Mouse (Mus musculus): ENCODE measurements around the gene Ak3. TPM values are rescaled to one million over a fixed set of nuclear protein-coding genes. Genes with fewer than 3 reads are reported as not detected.

Gene Ak3
- polyA plus RNA-seq, 1 experiment from 2014 or later, result 96.7 TPM

DNA sequence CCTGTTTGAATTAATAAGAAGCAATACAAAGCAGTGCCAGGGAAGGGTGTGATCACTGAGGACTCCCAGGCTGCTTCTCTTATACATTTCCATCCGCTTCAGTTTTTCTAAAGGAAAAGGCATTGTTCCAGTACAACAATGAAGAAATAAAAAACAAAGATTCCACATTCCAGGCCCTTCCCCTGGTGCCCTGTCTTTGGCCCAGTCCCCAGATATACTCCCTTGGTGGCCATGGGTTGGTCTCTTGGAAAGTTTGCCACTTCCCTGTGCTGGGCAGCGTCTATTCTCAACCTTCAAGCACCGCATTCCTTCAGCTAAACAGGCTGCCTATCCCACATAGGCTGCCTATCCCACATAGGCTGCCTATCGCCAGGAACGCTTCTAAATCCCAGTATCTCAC lies 10.7 kb downstream of the Ak3 start:
- Histone ChIP-seq H3K27ac (ENCODE audit: low read depth, low read length) (no peak overlapping the region), H3K4me2 (no peak overlapping the region), H3K9me3 (ENCODE audit: control insufficient read depth, low read length) (no peaks in the 10 kb centered on the region; the same call in 1 of the 2 replicates), H3K36me3 (ENCODE audit: control insufficient read depth, insufficient read depth, low read length) (peaks cover 3% of the 10 kb centered on the region; the same call in 1 of the 2 replicates), H3K27me3 (ENCODE audit: control insufficient read depth, insufficient read depth, low read length) (no peaks in the 10 kb centered on the region), H3K4me3 (ENCODE audit: low read depth, low read length) (no peak overlapping the region), H3K4me1 (ENCODE audit: control insufficient read depth, insufficient read depth, low read length) (no peaks in the 10 kb centered on the region), H3K9ac (ENCODE audit: low read length) (no peak overlapping the region)
- WGBS, result 92% methylated on average over 5 of the region's 5 CpGs
- ATAC-seq (ENCODE audit: low FRiP score) (no peak), DNase-seq (ENCODE audit: low spot score, missing footprints) (no peak)

GRCm38 (mm10) chr19:29032662-29033061 lies 15.1 kb downstream of the Ak3 start:
- no peak overlapping the region for H3K27ac ChIP-seq (ENCODE audit: low read depth, low read length)
- no peak overlapping the region for H3K9ac ChIP-seq (ENCODE audit: low read length)
- H3K36me3 ChIP-seq (ENCODE audit: control insufficient read depth, insufficient read depth, low read length), result peaks cover 3% of the 10 kb centered on the region; the same call in 1 of the 2 replicates
- H3K9me3 ChIP-seq (ENCODE audit: control insufficient read depth, low read length), result no peaks in the 10 kb centered on the region
- H3K27me3 ChIP-seq (ENCODE audit: control insufficient read depth, insufficient read depth, low read length), result no peaks in the 10 kb centered on the region
- DNase-seq (ENCODE audit: low spot score, missing footprints) (no peak), ATAC-seq (ENCODE audit: low FRiP score) (no peak)
- no peak overlapping the region for H3K4me2 ChIP-seq
- H3K4me3 ChIP-seq (ENCODE audit: low read depth, low read length), result no peak overlapping the region
- H3K4me1 ChIP-seq (ENCODE audit: control insufficient read depth, insufficient read depth, low read length), result no peaks in the 10 kb centered on the region

DNA sequence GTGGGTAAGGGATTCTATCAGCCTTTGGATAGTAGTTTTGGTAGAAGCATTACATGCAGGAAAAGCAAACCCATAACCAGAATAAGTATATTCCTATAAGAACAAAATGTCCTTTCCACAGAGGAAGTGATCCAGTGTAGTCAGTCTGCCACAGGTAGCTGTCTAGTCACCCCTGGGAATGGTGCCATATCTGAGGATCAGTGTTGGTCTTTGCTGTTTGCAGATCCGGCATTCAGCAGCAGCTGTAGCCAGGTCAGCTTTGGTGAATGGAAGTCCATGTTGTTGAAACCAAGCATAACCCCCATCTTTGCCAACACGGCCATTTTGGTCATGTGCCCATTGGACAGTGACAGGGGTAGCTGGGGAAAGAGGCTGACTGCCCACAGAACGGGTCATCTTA lies 16.0 kb downstream of the Ak3 start:
- Histone ChIP-seq H3K4me1 (ENCODE audit: control insufficient read depth, insufficient read depth, low read length) (no peaks in the 10 kb centered on the region), H3K9ac (ENCODE audit: low read length) (no peak overlapping the region), H3K27ac (ENCODE audit: low read depth, low read length) (no peak overlapping the region), H3K4me2 (no peak overlapping the region), H3K9me3 (ENCODE audit: control insufficient read depth, low read length) (no peaks in the 10 kb centered on the region), H3K27me3 (ENCODE audit: control insufficient read depth, insufficient read depth, low read length) (no peaks in the 10 kb centered on the region), H3K36me3 (ENCODE audit: control insufficient read depth, insufficient read depth, low read length) (peaks cover 5% of the 10 kb centered on the region; the same call in 1 of the 2 replicates), H3K4me3 (ENCODE audit: low read depth, low read length) (no peak overlapping the region)
- WGBS, result 89% methylated on average over 3 of the region's 3 CpGs
- no peak for DNase-seq (ENCODE audit: low spot score, missing footprints)
- no peak for ATAC-seq (ENCODE audit: low FRiP score)

DNA sequence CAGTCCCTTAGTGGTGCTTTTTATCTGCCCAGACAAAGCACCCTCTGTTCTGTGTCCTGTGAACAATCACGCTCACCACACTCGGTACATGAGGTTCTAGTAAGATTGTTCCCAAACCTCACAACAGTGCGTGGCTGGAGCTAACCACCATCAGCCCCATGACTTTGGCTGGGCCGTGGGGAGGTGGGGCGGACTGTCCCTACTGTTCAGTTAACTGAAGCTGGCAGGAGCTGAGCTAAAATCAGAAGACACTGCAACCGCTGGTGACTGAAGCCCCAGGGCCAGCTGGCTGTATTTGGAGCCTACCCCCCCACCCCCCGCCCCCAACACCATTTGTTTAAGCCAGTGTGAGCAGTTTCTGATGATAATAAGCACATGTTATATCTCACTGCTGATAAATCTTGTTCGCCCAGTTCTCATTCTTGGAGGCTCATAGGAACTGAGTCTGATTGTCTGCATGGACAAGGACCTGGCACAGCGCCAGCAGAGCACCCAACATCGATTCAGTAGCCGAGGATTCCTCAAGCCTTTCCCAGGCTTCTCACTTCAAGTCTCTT lies 23.3 kb downstream of the Ak3 start:
- Histone ChIP-seq H3K27me3 (ENCODE audit: control insufficient read depth, insufficient read depth, low read length) (no peaks in the 10 kb centered on the region), H3K4me3 (ENCODE audit: low read depth, low read length) (no peak overlapping the region), H3K4me1 (ENCODE audit: control insufficient read depth, insufficient read depth, low read length) (no peaks in the 10 kb centered on the region), H3K27ac (ENCODE audit: low read depth, low read length) (peak overlapping the region; percentile 7; the same call in 1 of the 2 replicates), H3K9ac (ENCODE audit: low read length) (no peak overlapping the region), H3K9me3 (ENCODE audit: control insufficient read depth, low read length) (no peaks in the 10 kb centered on the region), H3K36me3 (ENCODE audit: control insufficient read depth, insufficient read depth, low read length) (peaks cover 23% of the 10 kb centered on the region; the same call in 1 of the 2 replicates), H3K4me2 (no peak overlapping the region)
- ATAC-seq (ENCODE audit: low FRiP score), result no peak; the same call in 1 of the 2 replicates
- DNase-seq (ENCODE audit: low spot score, missing footprints), result no peak
- 84% methylated on average over 11 of the region's 11 CpGs for WGBS

DNA sequence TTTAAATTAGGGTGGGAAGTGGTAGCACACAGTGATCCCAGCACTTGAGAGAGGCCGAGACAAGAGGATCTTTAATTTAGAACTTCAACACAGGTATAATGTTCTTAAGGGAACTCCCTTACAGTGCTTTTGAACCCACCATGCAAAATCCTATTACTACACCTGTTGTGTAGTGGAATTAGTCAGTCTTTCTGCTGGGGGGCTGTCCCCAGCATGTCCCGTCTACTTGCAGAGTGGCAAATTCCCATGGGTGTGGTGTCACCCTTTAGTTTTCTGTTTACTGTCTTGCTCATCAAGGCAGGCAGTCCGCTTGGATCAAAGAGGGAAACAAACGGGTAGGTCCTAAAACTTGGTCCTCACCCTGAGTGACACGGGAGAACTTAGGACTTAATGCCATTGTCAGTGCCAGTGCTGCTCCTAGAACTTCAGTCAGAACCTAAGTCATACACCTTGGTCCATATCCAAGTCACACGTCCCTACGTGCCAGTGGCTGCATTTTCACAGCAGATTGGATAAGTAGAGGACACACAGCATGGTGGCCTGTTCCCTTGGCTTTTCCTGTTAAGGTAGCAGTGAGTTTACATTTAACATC lies 25.9 kb downstream of the Ak3 start:
- 91% methylated on average over 7 of the region's 7 CpGs for WGBS
- Histone ChIP-seq H3K4me1 (ENCODE audit: control insufficient read depth, insufficient read depth, low read length) (no peaks in the 10 kb centered on the region), H3K27me3 (ENCODE audit: control insufficient read depth, insufficient read depth, low read length) (no peaks in the 10 kb centered on the region), H3K9me3 (ENCODE audit: control insufficient read depth, low read length) (no peaks in the 10 kb centered on the region), H3K4me2 (no peak overlapping the region), H3K36me3 (ENCODE audit: control insufficient read depth, insufficient read depth, low read length) (peaks cover 23% of the 10 kb centered on the region; the same call in 1 of the 2 replicates), H3K4me3 (ENCODE audit: low read depth, low read length) (no peak overlapping the region), H3K9ac (ENCODE audit: low read length) (no peak overlapping the region), H3K27ac (ENCODE audit: low read depth, low read length) (no peak overlapping the region)
- ATAC-seq (ENCODE audit: low FRiP score) (no peak), DNase-seq (ENCODE audit: low spot score, missing footprints) (no peak)

DNA sequence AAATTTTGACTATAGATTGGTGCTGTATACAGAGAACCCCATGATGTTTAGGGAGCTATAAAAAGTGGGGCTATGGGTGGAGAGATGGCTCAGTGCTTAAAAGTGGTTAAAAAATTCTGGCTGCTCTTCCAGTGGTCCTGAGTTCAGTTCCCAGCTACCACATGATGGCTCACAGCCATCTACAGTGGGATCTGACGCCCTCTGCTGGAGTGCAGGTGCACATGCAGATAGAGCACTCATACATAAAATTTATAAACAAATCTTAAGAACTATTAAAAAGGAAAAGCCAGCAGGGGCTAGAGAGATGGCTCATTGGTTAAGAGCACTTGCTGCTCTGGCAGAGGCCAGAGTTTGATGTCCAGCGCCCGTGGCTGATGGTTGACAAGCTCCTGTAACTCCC lies 28.1 kb downstream of the Ak3 start:
- Histone ChIP-seq H3K27ac (ENCODE audit: low read depth, low read length) (no peak overlapping the region), H3K4me2 (no peak overlapping the region), H3K27me3 (ENCODE audit: control insufficient read depth, insufficient read depth, low read length) (no peaks in the 10 kb centered on the region), H3K4me3 (ENCODE audit: low read depth, low read length) (no peak overlapping the region), H3K9ac (ENCODE audit: low read length) (no peak overlapping the region), H3K9me3 (ENCODE audit: control insufficient read depth, low read length) (no peaks in the 10 kb centered on the region), H3K36me3 (ENCODE audit: control insufficient read depth, insufficient read depth, low read length) (peaks cover 18% of the 10 kb centered on the region; the same call in 1 of the 2 replicates), H3K4me1 (ENCODE audit: control insufficient read depth, insufficient read depth, low read length) (no peaks in the 10 kb centered on the region)
- DNase-seq (ENCODE audit: low spot score, missing footprints) (no peak), ATAC-seq (ENCODE audit: low FRiP score) (no peak)
- WGBS, result 89% methylated on average over 3 of the region's 3 CpGs

DNA sequence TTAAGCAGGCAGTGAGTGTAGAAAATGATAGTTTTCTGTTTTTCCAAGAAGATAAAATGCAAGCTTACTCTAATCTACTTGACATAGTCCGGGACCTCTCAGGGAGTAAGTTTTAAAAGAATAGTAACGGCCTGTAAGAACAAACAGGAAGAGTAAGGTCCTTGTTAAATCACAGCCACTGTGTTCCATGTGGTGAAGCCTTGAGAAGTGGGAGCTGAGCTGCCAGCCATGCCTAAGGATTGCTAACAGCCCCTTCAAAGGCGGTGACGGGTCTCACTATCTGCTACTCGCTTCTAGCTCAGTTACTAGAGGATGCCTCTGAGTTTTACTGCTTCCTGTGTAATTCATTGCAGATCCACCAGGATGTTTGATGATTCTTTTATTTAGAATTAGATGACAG lies 31.0 kb downstream of the Ak3 start:
- Histone ChIP-seq H3K4me3 (ENCODE audit: low read depth, low read length) (no peak overlapping the region), H3K9ac (ENCODE audit: low read length) (no peak overlapping the region), H3K4me2 (no peak overlapping the region), H3K27me3 (ENCODE audit: control insufficient read depth, insufficient read depth, low read length) (no peaks in the 10 kb centered on the region), H3K4me1 (ENCODE audit: control insufficient read depth, insufficient read depth, low read length) (no peaks in the 10 kb centered on the region), H3K27ac (ENCODE audit: low read depth, low read length) (no peak overlapping the region), H3K36me3 (ENCODE audit: control insufficient read depth, insufficient read depth, low read length) (peaks cover 16% of the 10 kb centered on the region; the same call in 1 of the 2 replicates), H3K9me3 (ENCODE audit: control insufficient read depth, low read length) (no peaks in the 10 kb centered on the region)
- DNase-seq (ENCODE audit: low spot score, missing footprints) (no peak), ATAC-seq (ENCODE audit: low FRiP score) (no peak)
- WGBS, result 90% methylated on average over 5 of the region's 5 CpGs

DNA sequence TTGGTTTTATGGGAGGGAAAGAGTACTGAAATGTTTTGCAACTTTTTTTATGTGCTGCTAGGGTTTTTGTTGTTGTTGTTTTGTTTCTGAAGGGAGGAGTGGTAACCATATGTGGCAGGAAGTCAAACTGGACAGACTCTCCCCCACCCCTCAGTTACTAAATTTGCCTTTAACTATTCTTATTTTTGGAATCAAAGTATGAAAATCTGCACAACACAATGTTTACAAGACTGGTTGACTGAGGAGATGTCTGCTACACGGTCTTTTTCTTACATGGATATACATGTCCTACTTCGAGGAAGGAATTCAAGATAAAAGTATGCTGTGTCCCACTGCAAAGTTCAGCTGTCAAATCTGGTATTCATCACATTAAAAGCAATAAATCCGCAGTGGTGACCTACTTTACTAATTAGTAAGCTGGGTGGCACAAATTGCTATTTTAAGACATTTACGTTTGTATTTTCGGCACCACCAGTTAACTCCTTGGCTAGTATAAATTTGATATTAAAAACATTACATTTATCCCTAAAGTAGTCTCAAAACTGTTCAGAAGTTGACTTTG lies 31.5 kb downstream of the Ak3 start:
- no peaks in the 10 kb centered on the region for H3K4me1 ChIP-seq (ENCODE audit: control insufficient read depth, insufficient read depth, low read length)
- H3K4me3 ChIP-seq (ENCODE audit: low read depth, low read length), result no peak overlapping the region
- no peak overlapping the region for H3K9ac ChIP-seq (ENCODE audit: low read length)
- H3K36me3 ChIP-seq (ENCODE audit: control insufficient read depth, insufficient read depth, low read length), result peaks cover 11% of the 10 kb centered on the region; the same call in 1 of the 2 replicates
- ATAC-seq (ENCODE audit: low FRiP score) (no peak), DNase-seq (ENCODE audit: low spot score, missing footprints) (no peak)
- no peaks in the 10 kb centered on the region for H3K9me3 ChIP-seq (ENCODE audit: control insufficient read depth, low read length)
- no peak overlapping the region for H3K4me2 ChIP-seq
- 92% methylated on average over 5 of the region's 5 CpGs for WGBS
- no peaks in the 10 kb centered on the region for H3K27me3 ChIP-seq (ENCODE audit: control insufficient read depth, insufficient read depth, low read length)
- H3K27ac ChIP-seq (ENCODE audit: low read depth, low read length), result no peak overlapping the region

DNA sequence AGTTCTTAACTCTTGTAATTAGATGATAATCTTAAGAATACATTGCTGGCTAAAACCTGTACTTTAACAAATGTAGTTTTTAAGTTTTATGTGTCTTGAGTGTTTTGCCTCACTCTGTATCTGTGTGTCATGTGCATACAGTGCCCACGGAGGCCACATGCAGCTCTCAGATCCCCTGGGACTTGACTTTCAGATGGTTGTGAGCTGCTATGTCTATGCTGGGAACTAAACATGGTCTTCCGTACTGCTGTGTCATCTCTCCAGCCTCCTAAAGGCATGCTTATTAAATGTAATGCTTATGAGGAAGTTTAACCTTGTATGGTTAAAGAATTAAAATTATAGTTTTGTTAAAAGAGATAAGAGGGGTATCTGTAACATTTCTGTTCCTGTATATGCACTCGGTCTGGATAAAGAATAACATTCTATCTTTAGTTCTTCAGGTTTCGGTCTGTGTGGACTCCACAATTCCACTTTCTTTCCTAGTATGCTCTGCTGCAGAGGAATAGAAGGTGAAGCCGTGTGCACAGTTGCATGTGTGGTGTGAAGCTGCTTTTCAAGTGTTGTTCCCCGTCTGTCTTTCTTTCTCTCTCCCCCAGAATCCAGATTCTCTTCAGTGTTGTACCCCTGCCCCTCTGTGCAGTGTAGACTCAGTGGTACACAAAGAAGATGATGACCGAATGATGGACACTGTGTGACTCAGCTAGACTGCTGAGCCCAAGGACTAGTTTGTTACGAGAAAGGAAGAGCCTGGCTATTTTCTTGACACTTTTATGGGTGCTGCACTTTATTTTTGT lies 32.2 kb downstream of the Ak3 start:
- H3K4me3 ChIP-seq (ENCODE audit: low read depth, low read length), result no peak overlapping the region
- no peak overlapping the region for H3K9ac ChIP-seq (ENCODE audit: low read length)
- H3K27ac ChIP-seq (ENCODE audit: low read depth, low read length), result no peak overlapping the region
- no peak for DNase-seq (ENCODE audit: low spot score, missing footprints)
- H3K4me1 ChIP-seq (ENCODE audit: control insufficient read depth, insufficient read depth, low read length), result no peaks in the 10 kb centered on the region
- ATAC-seq (ENCODE audit: low FRiP score), result no peak
- H3K9me3 ChIP-seq (ENCODE audit: control insufficient read depth, low read length), result no peaks in the 10 kb centered on the region
- no peaks in the 10 kb centered on the region for H3K27me3 ChIP-seq (ENCODE audit: control insufficient read depth, insufficient read depth, low read length)
- H3K4me2 ChIP-seq, result no peak overlapping the region
- WGBS, result 87% methylated on average over 8 of the region's 8 CpGs
- H3K36me3 ChIP-seq (ENCODE audit: control insufficient read depth, insufficient read depth, low read length), result peaks cover 9% of the 10 kb centered on the region; the same call in 1 of the 2 replicates

Measured in midbrain, embryonic 11.5 days (tissue).